Mouse (Mus musculus) hindbrain, embryonic 13.5 days (tissue): ENCODE results near the gene Robo3. TPM values are rescaled to one million over a fixed set of nuclear protein-coding genes. Genes with fewer than 3 reads are reported as not detected.

Experiments used
- ATAC-seq: fragments of 200-750 bp; cut with Nextera tagmentation; 2 replicates; pipeline ENCODE4 v1.8.0; 2017; ENCODE audit warnings: moderate TSS enrichment; ENCODE audit not compliant: low FRiP score
- H3K27ac ChIP-seq: fragments of 300-500 bp; sonication (generic); 2 replicates; pipeline ENCODE4 v1.5.1; 2015; ENCODE audit warnings: inconsistent platforms, mild to moderate bottlenecking, moderate library complexity
- H3K27me3 ChIP-seq: fragments of 300-500 bp; sonication (generic); 2 replicates; pipeline ENCODE4 v1.6.1; 2015; ENCODE audit warnings: mild to moderate bottlenecking, inconsistent platforms
- H3K36me3 ChIP-seq: fragments of 300-500 bp; sonication (generic); 2 replicates; pipeline ENCODE4 v1.6.1; 2015; ENCODE audit warnings: mild to moderate bottlenecking, inconsistent platforms
- H3K4me1 ChIP-seq: fragments of 300-500 bp; sonication (generic); replicated peaks from 2 replicates; pipeline ENCODE4 v1.6.1; 2015; ENCODE audit warnings: inconsistent platforms
- H3K4me2 ChIP-seq: fragments of 300-500 bp; sonication (generic); 2 replicates; pipeline ENCODE4 v1.6.1; 2015; ENCODE audit warnings: inconsistent platforms, mild to moderate bottlenecking, moderate library complexity
- H3K4me3 ChIP-seq: fragments of 300-500 bp; sonication (generic); 2 replicates; pipeline ENCODE4 v1.5.1; 2015; ENCODE audit warnings: mild to moderate bottlenecking, inconsistent platforms
- H3K9ac ChIP-seq: fragments of 300-500 bp; sonication (generic); 2 replicates; pipeline ENCODE4 v1.6.1; 2015; ENCODE audit warnings: mild to moderate bottlenecking, inconsistent platforms
- H3K9me3 ChIP-seq: fragments of 300-500 bp; sonication (generic); 2 replicates; pipeline ENCODE4 v1.6.1; 2016; ENCODE audit warnings: inconsistent platforms
- WGBS: fragments of 180-500 bp; shearing (Covaris S2); methylation state at CpG from one replicate; pipeline ENCODE4 v1.1.7; 2015; 5-methylcytosine and 5-hydroxymethylcytosine counted together
- polyA plus RNA-seq: library from polyadenylated mRNA; unstranded; fragments of >200 nt; fragmentation: Nextera tagmentation; extraction: Ambion mirVana; gene quantifications from 2 replicates; pipeline ENCODE4 v1.2.1, GENCODE M21; 2015

The Robo3 gene
- polyA plus RNA-seq, 1 experiment from 2014 or later, result 91.3 TPM

DNA sequence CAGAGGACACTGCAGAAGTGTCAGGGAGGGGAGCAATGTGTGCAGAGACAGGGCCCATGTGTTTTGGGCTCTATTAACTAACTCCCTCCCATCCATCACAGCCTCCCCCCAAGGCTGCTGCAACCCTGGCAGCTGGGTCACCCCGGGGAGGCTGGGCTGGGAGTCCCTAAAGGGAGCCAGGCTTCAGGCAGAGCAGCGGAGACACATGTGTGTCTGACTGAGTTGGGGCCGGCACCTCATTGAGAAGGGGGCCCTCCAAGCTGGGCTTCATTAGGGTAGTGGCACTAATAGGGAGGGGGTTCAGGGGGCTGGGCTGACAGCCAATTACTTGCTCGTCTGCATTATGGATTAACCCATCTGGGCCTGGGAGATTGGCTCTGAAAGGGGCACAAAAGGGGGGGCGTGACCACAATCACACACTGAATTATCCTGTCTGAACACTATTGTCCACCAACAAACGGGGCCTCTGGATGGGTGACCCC, 21.0 kb upstream of the Robo3 start:
- Histone ChIP-seq H3K27ac (peak overlapping the region; percentile 69), H3K4me1 (peaks cover 71% of the 10 kb centered on the region), H3K9ac (no peak overlapping the region), H3K4me2 (no peak overlapping the region), H3K9me3 (no peaks in the 10 kb centered on the region), H3K36me3 (no peaks in the 10 kb centered on the region), H3K27me3 (peaks cover 60% of the 10 kb centered on the region), H3K4me3 (no peak overlapping the region)
- 3% methylated on average over 6 of the region's 6 CpGs for WGBS
- ATAC-seq, result peak; percentile 68

DNA sequence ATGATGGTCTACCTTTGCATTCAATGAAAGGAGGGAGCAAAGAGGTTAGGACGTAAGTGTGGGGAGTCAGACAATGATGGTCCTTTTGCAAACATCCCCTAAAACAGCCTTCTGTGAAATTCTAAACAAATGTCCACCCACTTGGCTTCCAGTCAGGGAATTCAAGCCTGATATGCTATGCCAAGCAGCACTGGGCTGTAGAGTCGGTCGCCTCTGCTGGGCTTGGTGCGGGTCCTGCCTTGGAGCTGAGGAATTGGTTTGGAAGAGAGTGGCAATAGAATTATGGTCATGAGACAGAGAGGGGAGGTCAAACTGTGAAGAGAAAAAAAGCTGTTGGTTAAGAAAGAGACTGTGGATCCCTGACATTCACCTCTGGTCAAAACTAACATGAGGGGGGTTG, 20.3 kb upstream of the Robo3 start:
- Histone ChIP-seq H3K27me3 (peaks cover 62% of the 10 kb centered on the region), H3K9me3 (no peaks in the 10 kb centered on the region), H3K9ac (no peak overlapping the region), H3K4me1 (peaks cover 64% of the 10 kb centered on the region), H3K36me3 (no peaks in the 10 kb centered on the region), H3K4me2 (no peak overlapping the region), H3K4me3 (no peak overlapping the region), H3K27ac (peak overlapping the region; percentile 53; the same call in 1 of the 2 replicates)
- WGBS, result 22% methylated on average over 4 of the region's 4 CpGs
- no peak for ATAC-seq

DNA sequence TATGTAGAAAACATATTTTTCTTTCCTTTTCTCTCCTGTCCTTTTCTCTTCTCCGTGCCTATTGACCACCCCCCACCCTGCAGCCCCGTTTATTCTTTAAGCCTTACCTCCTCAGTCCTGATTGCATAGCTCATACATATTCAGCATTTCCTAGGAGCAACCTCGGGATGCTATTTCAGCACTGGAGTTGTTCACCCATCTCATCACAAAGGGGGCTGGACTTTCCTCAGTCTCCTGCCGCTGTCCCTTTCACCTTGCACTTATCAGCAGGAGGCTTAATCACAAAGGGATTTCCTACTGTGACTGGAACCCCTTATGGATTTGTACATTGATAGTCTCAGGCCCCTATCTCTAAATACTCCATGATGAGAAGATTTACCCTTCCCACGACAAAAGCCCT, 19.4 kb upstream of the Robo3 start:
- H3K27me3 ChIP-seq, result peaks cover 58% of the 10 kb centered on the region
- H3K4me3 ChIP-seq, result no peak overlapping the region
- peak overlapping the region; percentile 53; the same call in 1 of the 2 replicates for H3K27ac ChIP-seq
- 0 out of 2 replicates have a peak overlapping the region, but pooled peaks have one; percentile 17 for H3K4me2 ChIP-seq
- peaks cover 55% of the 10 kb centered on the region for H3K4me1 ChIP-seq
- WGBS, result under 1% methylated on average over 5 of the region's 5 CpGs
- H3K9me3 ChIP-seq, result no peaks in the 10 kb centered on the region
- ATAC-seq, result no peak
- no peak overlapping the region for H3K9ac ChIP-seq
- no peaks in the 10 kb centered on the region for H3K36me3 ChIP-seq

DNA sequence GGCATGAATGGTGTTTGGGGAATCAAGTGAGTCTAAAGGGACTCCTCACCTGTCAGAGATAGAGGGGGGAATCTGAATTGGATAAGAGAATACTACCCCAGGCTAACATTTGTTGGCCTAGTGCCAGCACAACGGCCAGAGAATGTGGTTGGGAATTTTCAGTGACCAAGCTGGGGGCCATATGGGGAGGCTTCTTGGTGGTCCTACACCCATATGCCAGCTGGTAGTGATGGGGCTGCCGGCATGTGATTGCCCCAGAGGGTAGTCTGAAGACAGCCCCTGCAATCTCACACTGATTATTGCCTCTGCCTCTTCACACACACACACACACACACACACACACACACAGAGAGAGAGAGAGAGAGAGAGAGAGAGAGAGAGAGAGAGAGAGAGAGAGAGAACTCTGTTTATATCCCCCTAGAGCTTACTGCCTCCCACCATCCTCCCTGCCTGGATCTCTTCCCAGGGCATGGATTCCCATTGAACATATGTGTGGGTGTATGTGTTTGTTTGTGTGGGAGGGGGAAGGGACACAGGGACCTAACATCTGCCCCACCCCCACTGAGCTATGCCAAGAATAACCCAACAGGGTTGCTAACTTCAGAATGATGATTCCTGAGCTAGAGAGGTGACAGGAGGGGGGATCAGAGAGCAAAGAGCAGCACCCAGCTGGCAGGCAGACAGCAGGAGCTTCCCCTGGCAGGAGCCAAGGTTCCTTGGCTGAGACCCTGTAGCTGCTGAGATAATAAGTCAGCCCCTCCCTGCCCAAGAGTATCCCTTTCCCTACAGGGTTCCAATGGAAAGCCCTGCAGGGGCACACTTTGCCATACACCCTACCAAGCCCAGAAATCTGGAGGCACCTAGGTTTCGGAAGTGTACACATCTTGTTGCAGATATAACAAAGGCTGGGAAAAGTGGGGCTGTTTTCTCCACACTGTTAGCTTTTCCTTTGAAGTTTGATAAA, 5.0 kb upstream of the Robo3 start:
- H3K27me3 ChIP-seq, result peaks cover 32% of the 10 kb centered on the region
- peaks cover 31% of the 10 kb centered on the region for H3K4me1 ChIP-seq
- WGBS, result 34% methylated on average over 3 of the region's 3 CpGs
- no peak overlapping the region for H3K4me3 ChIP-seq
- ATAC-seq, result peak; percentile 76
- H3K4me2 ChIP-seq, result no peak overlapping the region
- H3K27ac ChIP-seq, result no peak overlapping the region
- H3K9ac ChIP-seq, result peak overlapping the region; percentile 29; the same call in 1 of the 2 replicates
- H3K9me3 ChIP-seq, result no peaks in the 10 kb centered on the region
- no peaks in the 10 kb centered on the region for H3K36me3 ChIP-seq

DNA sequence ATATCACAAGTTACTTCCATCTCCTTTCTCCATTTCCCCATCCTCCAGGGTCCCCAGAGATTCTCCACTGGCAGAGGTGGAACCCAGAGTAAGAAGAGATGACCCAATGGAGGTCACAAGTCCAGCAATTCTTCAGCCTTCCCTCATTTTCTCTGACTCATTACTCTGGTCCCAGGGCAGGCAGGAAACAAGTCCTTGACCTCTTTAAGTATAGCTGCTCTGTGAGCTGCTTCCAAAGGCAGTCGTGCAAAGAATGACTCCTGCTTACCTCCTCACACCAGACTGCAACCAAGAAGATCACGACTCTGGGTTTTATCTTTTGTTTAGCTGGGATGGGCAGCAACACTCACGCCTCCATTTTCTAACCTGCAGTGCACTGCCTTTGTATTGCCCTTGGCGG, 2.6 kb upstream of the Robo3 start:
- no peak for ATAC-seq
- Histone ChIP-seq H3K4me3 (no peak overlapping the region), H3K9me3 (no peaks in the 10 kb centered on the region), H3K4me1 (peaks cover 50% of the 10 kb centered on the region), H3K36me3 (no peaks in the 10 kb centered on the region), H3K9ac (no peak overlapping the region), H3K4me2 (no peak overlapping the region), H3K27me3 (peaks cover 56% of the 10 kb centered on the region), H3K27ac (no peak overlapping the region)
- 12% methylated on average over 4 of the region's 4 CpGs for WGBS

DNA sequence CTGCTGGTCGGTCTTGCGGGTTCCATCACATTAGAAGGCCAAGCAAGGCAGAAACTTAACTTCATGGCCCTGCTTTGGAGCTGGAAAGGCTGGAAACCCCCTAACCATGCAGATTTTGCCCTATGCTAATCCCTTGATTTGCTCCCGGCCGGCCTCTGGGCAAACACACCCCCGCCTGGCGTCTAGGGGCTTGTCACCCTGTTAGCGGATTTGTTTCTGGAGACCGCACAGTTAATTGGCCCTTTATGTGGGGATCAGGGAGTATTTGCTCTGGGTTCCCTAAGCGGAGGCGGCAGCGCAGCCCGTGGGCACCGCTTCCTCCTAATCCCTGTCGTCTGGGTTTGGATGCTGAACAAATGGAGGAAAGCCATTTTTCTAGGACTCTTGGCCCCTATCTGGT, 1.9 kb upstream of the Robo3 start:
- no peak overlapping the region for H3K4me2 ChIP-seq
- 1% methylated on average over 14 of the region's 14 CpGs for WGBS
- ATAC-seq, result no peak

DNA sequence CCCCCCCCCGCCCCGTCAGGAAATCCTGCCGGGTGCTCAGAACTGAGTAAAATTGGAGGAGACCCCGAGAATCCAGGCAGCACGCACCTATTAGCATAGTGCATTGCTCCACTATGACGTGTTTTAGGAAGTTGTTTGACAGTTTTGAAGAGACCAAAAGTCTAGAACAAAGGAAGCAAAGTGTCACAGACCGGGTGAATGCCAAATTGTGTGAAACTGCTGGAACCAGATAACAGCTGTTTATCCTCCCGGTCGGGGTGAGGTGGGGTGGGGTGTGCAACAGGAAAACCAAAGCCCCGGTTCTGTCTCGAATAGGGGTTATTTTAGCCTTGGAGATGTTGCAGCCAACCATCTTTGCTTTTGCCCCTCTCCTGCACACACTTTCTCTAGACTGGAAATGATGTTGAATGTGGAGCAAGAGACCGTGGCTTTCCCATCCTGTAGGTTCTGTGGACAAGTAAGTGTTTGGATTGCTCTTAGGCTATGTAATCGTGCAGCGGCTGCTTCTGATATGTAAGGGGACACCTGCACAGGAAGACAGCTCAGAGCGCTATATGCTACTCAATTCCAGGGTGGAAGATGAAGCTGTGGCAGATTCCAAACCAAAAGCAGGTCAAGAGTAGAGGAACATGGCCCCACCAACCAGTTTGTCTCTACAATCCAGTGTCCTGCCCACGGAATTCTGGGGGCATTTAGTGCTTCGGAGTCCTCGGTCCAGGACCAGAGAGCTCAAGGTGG, 946 bp upstream of the Robo3 start:
- Histone ChIP-seq H3K9me3 (no peaks in the 10 kb centered on the region), H3K4me1 (peaks cover 65% of the 10 kb centered on the region), H3K9ac (no peak overlapping the region), H3K4me2 (peak overlapping the region; percentile 77), H3K27me3 (peaks cover 71% of the 10 kb centered on the region), H3K4me3 (peak overlapping the region; percentile 44), H3K27ac (no peak overlapping the region), H3K36me3 (no peaks in the 10 kb centered on the region)
- no peak for ATAC-seq
- 2% methylated on average over 18 of the region's 18 CpGs for WGBS

More for the DNA sequence above, 1.9 kb upstream of the Robo3 start:
- H3K36me3 ChIP-seq, result no peaks in the 10 kb centered on the region
- H3K4me3 ChIP-seq, result no peak overlapping the region
- no peak overlapping the region for H3K27ac ChIP-seq
- H3K9ac ChIP-seq, result no peak overlapping the region
- peaks cover 62% of the 10 kb centered on the region for H3K27me3 ChIP-seq
- H3K4me1 ChIP-seq, result peaks cover 56% of the 10 kb centered on the region
- H3K9me3 ChIP-seq, result no peaks in the 10 kb centered on the region

DNA sequence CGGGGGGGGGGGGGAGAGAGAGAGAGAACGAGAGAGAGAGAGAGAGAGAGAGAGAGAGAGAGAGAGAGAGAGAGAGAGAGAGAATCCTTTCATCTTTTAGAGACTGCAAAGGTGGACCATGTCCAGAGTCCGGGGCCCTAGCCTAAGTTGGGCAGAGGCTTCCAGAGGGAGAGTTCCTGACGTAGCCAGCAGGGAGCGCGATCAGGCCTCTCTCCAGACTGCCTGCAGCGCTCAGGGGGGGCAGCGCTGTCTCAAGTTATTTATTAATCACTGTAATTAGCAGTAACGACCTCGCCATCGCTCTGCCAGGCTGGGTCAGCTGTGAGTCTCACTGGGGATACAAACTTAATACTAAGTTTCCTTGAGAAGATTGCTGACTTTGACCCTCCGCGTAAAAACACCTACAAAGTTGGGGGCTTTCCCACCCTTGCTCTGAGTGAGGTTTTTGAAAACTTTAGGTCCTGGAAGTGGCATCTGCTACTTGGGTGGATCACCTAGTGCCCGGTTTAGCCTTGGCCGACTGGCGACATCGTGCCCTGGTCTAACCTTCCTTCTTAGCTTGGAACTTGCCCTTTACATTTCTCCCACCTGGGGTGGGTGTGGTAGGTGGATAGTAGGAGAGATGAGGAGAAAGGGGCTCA, 900 bp downstream of the Robo3 start:
- Histone ChIP-seq H3K9me3 (no peaks in the 10 kb centered on the region), H3K9ac (peak overlapping the region; percentile 68; the same call in 1 of the 2 replicates), H3K4me2 (peak overlapping the region; percentile 77), H3K27ac (peak overlapping the region; percentile 55), H3K27me3 (peaks cover 90% of the 10 kb centered on the region), H3K4me3 (peak overlapping the region; percentile 44), H3K4me1 (peaks cover 57% of the 10 kb centered on the region), H3K36me3 (no peaks in the 10 kb centered on the region)
- no peak for ATAC-seq
- 1% methylated on average over 16 of the region's 17 CpGs for WGBS

DNA sequence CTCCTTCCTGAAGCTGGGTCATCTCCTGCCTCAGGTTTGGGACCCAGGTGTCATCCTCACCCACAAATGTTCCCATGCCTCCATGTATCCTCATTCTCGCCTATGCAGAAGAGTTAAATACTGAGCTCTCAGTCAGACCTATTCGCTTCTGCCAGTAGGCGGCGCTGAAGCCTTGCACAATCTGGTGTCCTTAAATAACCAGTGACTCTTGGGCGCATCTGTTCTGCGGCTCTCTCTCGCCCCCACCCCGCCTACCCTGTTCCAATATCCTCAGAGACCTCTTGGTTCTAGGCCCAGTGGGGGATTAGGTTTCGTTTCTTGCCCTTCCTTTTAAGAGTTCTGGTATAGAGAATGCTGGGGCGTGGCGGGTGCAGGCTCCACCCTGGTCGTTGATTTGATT, 2.5 kb downstream of the Robo3 start:
- ATAC-seq, result peak; percentile 82
- no peak overlapping the region for H3K27ac ChIP-seq
- peaks cover 89% of the 10 kb centered on the region for H3K27me3 ChIP-seq
- H3K4me3 ChIP-seq, result peak overlapping the region; percentile 44
- H3K4me1 ChIP-seq, result peaks cover 57% of the 10 kb centered on the region
- peak overlapping the region; percentile 77 for H3K4me2 ChIP-seq
- WGBS, result 1% methylated on average over 12 of the region's 12 CpGs
- no peaks in the 10 kb centered on the region for H3K36me3 ChIP-seq
- H3K9ac ChIP-seq, result no peak overlapping the region
- H3K9me3 ChIP-seq, result no peaks in the 10 kb centered on the region

DNA sequence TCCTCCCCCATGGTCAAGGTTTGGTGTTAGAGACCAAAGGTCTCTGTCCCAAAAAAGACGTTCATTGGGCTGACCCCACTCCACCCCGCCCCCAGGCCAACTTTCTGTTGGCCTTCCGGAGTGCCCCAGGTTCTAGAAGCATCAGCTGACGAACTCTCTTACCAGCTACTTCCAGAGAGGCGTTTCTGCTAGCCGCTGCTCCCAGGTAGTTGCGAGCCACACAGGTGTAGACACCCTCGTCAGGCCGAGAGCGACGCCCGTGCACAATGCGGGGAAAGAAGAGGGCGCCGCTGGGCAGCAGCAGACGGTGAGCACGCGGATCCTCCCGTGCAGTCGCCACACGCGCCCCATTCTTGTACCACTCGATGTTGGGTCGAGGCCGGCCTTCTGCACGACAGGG, 3.7 kb downstream of the Robo3 start:
- H3K36me3 ChIP-seq, result no peaks in the 10 kb centered on the region
- peak overlapping the region; percentile 11; the same call in 1 of the 2 replicates for H3K9ac ChIP-seq
- WGBS, result 14% methylated on average over 26 of the region's 26 CpGs
- peaks cover 84% of the 10 kb centered on the region for H3K27me3 ChIP-seq
- H3K4me1 ChIP-seq, result peaks cover 49% of the 10 kb centered on the region
- no peak overlapping the region for H3K27ac ChIP-seq
- H3K4me3 ChIP-seq, result peak overlapping the region; percentile 26
- peak overlapping the region; percentile 77 for H3K4me2 ChIP-seq
- ATAC-seq, result no peak
- H3K9me3 ChIP-seq, result no peaks in the 10 kb centered on the region

DNA sequence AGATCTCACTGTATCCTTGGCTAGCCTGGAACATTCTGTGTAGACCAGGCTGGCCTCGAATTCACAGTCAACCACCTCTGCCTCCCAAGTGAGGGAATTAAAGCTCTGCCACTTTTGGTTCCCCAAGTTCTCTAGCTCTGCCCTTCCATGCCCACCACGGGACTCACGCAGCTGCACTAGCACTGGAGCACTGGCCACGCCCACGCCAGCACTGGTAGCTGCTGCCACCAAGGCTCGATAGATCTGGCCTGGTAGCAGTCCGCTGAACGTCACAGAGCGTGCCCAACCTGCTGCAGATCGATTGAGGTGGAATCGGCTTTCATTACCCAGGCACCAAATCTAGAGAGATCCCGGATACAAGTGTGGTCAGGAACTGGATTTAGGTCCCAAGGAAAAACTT, 11.8 kb downstream of the Robo3 start:
- Histone ChIP-seq H3K4me3 (peak overlapping the region; percentile 28), H3K36me3 (no peaks in the 10 kb centered on the region), H3K27me3 (peaks cover 32% of the 10 kb centered on the region), H3K27ac (no peak overlapping the region), H3K9ac (no peak overlapping the region), H3K4me2 (peak overlapping the region; percentile 52), H3K9me3 (no peaks in the 10 kb centered on the region), H3K4me1 (peaks cover 3% of the 10 kb centered on the region; the same call in 1 of the 2 replicates)
- peak; percentile 41; the same call in 1 of the 2 replicates for ATAC-seq
- 22% methylated on average over 12 of the region's 12 CpGs for WGBS

DNA sequence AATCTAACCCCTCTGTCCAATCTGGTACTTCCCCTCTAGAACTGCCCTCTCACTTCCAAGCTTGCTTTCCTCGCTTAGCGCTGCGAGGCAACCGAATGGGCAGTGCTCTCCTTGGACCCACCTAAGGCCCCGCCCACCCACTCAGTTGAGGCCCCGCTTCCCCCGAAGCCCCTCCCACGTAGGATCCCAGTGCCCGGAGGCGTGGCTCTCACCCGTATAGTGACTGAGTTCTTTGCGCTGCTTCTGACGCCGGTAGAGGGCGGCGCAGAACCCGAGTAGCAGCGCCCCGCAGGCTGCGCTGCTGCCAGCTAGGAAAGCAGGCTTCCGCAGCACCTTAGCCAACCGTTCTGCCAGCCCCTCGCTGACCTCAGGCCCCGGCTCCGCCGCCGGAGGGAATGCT, 12.4 kb downstream of the Robo3 start:
- Histone ChIP-seq H3K9ac (0 out of 2 replicates have a peak overlapping the region, but pooled peaks have one; percentile 49), H3K27me3 (peaks cover 32% of the 10 kb centered on the region), H3K4me2 (peak overlapping the region; percentile 52), H3K9me3 (no peaks in the 10 kb centered on the region), H3K4me1 (peaks cover 3% of the 10 kb centered on the region; the same call in 1 of the 2 replicates), H3K4me3 (peak overlapping the region; percentile 28), H3K27ac (no peak overlapping the region), H3K36me3 (no peaks in the 10 kb centered on the region)
- ATAC-seq, result peak; percentile 88
- WGBS, result 1% methylated on average over 27 of the region's 27 CpGs
